Mouse (Mus musculus) neural tube, embryonic 11.5 days (tissue): ENCODE data around the gene 1600014C10Rik. TPM values are rescaled to one million over a fixed set of nuclear protein-coding genes. Genes with fewer than 3 reads are reported as not detected.

Source experiments
- ATAC-seq: fragments of 200-750 bp; cut with Nextera tagmentation; 2 replicates; pipeline ENCODE4 v1.8.0; 2017; ENCODE audit warnings: moderate number of reproducible peaks, mild to moderate bottlenecking, moderate TSS enrichment, moderate library complexity; ENCODE audit not compliant: insufficient read depth, low FRiP score, low TSS enrichment
- DNase-seq: peaks from one replicate; pipeline ENCODE4 v3.0.0-alpha.2; 2015; ENCODE audit warnings: low spot score
- H3K27ac ChIP-seq: fragments of 300-500 bp; sonication (generic); 2 replicates; pipeline ENCODE4 v1.5.1; 2014; ENCODE audit warnings: low read depth, mild to moderate bottlenecking, low read length
- H3K27me3 ChIP-seq: fragments of 300-500 bp; sonication (generic); 2 replicates; pipeline ENCODE4 v1.6.1; 2014; ENCODE audit warnings: mild to moderate bottlenecking, low read length, mixed read lengths; ENCODE audit not compliant: control insufficient read depth, insufficient read depth
- H3K36me3 ChIP-seq: fragments of 300-500 bp; sonication (generic); 2 replicates; pipeline ENCODE4 v1.6.1; 2014; ENCODE audit warnings: mild to moderate bottlenecking, low read length, moderate library complexity, mixed read lengths; ENCODE audit not compliant: control insufficient read depth, insufficient read depth
- H3K4me1 ChIP-seq: fragments of 300-500 bp; sonication (generic); 2 replicates; pipeline ENCODE4 v1.6.1; 2014; ENCODE audit warnings: low read length, mixed read lengths; ENCODE audit not compliant: control insufficient read depth, insufficient read depth
- H3K4me2 ChIP-seq: fragments of 300-500 bp; sonication (generic); 2 replicates; pipeline ENCODE4 v1.6.1; 2014; ENCODE audit warnings: low read depth, mild to moderate bottlenecking, moderate library complexity
- H3K4me3 ChIP-seq: fragments of 300-500 bp; sonication (generic); 2 replicates; pipeline ENCODE4 v1.5.1; 2014; ENCODE audit warnings: low read depth, low read length
- H3K9ac ChIP-seq: fragments of 300-500 bp; sonication (generic); 2 replicates; pipeline ENCODE4 v1.6.1; 2014; ENCODE audit warnings: mild to moderate bottlenecking, low read length
- H3K9me3 ChIP-seq: fragments of 300-500 bp; sonication (generic); 2 replicates; pipeline ENCODE4 v1.6.1; 2016; ENCODE audit warnings: low read length; ENCODE audit not compliant: control insufficient read depth
- WGBS: fragments of 180-500 bp; shearing (Covaris S2); extraction: QIAGEN DNeasy Blood & Tissue Kit; methylation state at CpG from one replicate; pipeline ENCODE4 v1.1.7; 2014; 5-methylcytosine and 5-hydroxymethylcytosine counted together
- polyA plus RNA-seq: library from polyadenylated mRNA; unstranded; fragments of >200 nt; fragmentation: Nextera tagmentation; extraction: Ambion mirVana; gene quantifications from 2 replicates; pipeline ENCODE4 v1.2.1, GENCODE M21; 2014

Gene 1600014C10Rik
- polyA plus RNA-seq, 1 experiment from 2014 or later, result 18.3 TPM

DNA sequence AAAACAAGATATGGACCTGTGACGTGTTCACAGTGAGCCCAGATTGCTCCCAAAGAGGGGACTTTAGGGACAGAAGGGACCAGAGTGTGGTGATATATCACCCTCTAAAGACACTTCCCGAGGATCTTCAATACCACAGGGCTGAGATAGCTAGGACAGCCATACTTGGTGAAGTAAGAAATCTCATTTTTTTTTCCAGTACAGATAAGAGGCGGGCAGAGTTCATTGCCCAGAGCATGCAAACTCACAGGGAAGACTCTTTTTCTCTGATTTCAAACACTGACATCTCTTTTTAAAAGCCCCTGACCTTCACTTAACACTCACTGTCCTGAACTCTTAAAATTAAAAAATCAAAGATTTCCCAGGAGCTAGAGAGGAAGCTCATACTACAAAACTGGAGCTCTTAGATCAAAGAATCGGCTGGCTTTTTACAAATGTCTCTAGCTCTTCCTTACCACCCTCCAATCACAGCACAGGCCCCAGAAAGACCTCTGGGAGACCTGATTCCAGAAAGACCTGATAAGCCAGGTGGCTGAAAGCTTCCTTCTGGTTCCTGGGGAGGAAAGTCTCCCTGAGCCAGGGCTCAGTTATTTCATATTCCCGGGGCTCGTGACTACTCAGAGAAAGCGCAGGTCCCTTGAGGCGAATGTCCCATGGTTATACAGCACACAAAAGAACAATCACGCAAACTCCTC lies 24.1 kb upstream of the 1600014C10Rik start:
- no peak for ATAC-seq
- Histone ChIP-seq H3K9me3 (no peaks in the 10 kb centered on the region), H3K4me1 (no peaks in the 10 kb centered on the region), H3K9ac (no peak overlapping the region), H3K27me3 (no peaks in the 10 kb centered on the region), H3K4me2 (no peak overlapping the region), H3K36me3 (no peaks in the 10 kb centered on the region), H3K4me3 (no peak overlapping the region), H3K27ac (no peak overlapping the region)
- DNase-seq, result no peak
- 84% methylated on average over 9 of the region's 9 CpGs for WGBS

DNA sequence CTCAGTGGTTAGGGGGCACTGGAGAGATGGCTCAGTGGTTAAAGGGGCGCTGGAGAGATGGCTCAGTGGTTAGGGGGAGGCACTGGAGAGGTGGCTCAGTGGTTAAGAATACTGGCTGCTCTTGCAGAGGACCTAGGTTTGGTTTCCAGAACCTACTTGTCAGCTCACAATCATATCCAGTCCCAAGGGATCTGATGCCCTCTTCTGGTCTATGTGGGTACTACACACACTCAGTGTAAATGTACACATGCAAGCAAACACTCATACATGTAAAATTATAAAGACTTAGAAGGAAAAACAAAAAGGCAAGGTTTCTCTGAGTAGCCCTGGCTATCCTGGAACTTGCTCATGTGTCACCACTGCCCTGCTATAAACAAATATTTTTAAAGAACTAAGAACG lies 21.6 kb upstream of the 1600014C10Rik start:
- H3K27me3 ChIP-seq, result no peaks in the 10 kb centered on the region
- no peak overlapping the region for H3K9ac ChIP-seq
- ATAC-seq (no peak), DNase-seq (no peak)
- H3K4me2 ChIP-seq, result no peak overlapping the region
- no peaks in the 10 kb centered on the region for H3K36me3 ChIP-seq
- 90% methylated on average over 2 of the region's 2 CpGs for WGBS
- no peak overlapping the region for H3K27ac ChIP-seq
- no peaks in the 10 kb centered on the region for H3K4me1 ChIP-seq
- H3K4me3 ChIP-seq, result no peak overlapping the region
- no peaks in the 10 kb centered on the region for H3K9me3 ChIP-seq

DNA sequence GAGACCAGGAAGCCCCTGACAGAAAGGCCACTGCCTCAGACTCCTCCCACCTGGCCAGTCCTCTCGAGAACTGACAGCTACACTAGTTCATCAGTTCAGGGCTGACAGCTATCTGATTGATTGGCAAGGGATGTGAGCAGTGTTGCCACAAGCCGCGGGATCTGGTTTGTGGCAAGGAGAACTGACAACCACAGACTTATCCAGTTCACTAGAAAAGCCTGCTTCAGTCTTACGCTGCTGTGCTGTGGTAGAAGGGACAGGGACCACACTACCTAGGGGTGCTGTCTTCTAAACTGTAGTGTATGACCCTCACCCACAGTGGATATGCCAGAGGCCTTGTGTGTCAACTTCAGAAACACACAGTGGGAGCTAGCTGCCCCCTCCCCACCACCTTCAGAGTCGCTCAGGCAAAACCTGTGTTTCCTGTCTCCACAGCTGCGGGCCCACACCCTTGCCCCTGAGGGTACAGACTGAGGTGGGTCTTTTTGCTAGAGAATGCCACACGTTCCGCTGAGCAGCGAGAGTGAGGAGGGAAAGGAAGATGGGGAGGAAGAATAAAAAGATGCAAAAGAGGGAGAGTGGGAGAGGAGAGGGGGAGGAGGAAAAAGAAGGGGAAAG lies 19.5 kb upstream of the 1600014C10Rik start:
- no peaks in the 10 kb centered on the region for H3K36me3 ChIP-seq
- ATAC-seq, result no peak
- no peak overlapping the region for H3K9ac ChIP-seq
- no peak overlapping the region for H3K4me3 ChIP-seq
- no peaks in the 10 kb centered on the region for H3K27me3 ChIP-seq
- H3K9me3 ChIP-seq, result no peaks in the 10 kb centered on the region
- WGBS, result 59% methylated on average over 9 of the region's 9 CpGs
- no peak overlapping the region for H3K27ac ChIP-seq
- no peaks in the 10 kb centered on the region for H3K4me1 ChIP-seq
- DNase-seq, result no peak
- H3K4me2 ChIP-seq, result no peak overlapping the region

DNA sequence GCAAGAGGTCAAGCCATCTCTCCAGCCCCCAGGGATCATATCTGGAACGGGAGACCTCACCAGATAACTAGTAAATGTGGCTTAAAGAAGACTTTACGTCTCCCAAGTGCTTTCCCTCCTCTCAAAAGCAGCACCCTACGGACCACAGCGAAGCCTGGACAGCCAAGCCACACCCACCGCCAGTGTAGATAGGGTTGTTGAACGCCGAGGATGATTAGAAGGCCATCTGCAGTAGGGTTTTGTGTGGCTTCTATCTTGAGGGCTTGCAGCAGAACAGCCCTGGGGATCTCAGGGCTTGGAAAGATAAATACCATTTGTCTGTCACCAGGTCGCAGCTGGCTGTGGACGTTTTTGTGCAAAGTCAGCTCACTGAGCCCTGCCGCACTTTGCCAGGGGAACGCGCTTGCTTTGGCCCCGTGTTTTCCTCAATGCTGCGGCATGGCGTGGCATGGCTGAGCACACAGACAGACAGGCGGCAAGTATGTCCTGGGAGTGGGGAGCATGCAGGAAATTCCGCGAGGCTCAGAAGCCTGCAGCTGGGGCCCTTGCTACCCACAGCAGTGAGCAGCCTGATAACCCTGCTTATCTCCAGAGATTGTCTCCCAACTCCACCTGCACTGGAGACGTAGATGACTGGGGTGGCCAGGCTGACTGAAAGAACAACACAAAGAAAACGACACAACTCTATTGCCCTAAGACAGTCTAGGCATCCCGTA lies 15.9 kb upstream of the 1600014C10Rik start:
- WGBS, result 52% methylated on average over 21 of the region's 21 CpGs
- Histone ChIP-seq H3K27me3 (no peaks in the 10 kb centered on the region), H3K36me3 (no peaks in the 10 kb centered on the region), H3K4me2 (no peak overlapping the region), H3K4me3 (no peak overlapping the region), H3K27ac (no peak overlapping the region), H3K9me3 (no peaks in the 10 kb centered on the region), H3K9ac (no peak overlapping the region), H3K4me1 (no peaks in the 10 kb centered on the region)
- DNase-seq (peak; percentile 27), ATAC-seq (no peak)

DNA sequence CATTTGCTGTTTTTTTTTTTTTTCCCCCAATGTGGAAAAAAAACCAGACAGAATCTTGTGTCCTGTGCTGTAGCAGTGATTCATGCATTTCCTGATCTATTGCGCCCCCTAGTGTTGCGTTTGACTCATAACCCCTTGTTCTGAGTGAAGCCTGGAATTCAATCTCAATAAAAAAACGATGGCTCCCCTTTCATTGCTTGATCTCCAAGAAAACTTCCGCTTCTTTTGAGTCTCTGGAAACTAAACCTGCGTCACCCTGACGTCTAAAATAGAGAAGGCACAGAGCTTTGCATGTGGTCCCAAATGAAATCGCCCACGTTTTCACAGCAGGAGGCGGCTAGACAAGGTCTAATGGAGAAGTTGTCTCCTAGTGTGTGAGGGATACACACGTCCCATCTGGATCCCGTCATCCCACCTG lies 15.3 kb upstream of the 1600014C10Rik start:
- H3K4me2 ChIP-seq, result no peak overlapping the region
- WGBS, result 20% methylated on average over 11 of the region's 11 CpGs
- no peaks in the 10 kb centered on the region for H3K9me3 ChIP-seq
- DNase-seq, result peak; percentile 49
- ATAC-seq, result no peak
- H3K27me3 ChIP-seq, result no peaks in the 10 kb centered on the region
- H3K4me1 ChIP-seq, result no peaks in the 10 kb centered on the region
- H3K27ac ChIP-seq, result no peak overlapping the region
- no peak overlapping the region for H3K4me3 ChIP-seq
- no peaks in the 10 kb centered on the region for H3K36me3 ChIP-seq
- H3K9ac ChIP-seq, result no peak overlapping the region

DNA sequence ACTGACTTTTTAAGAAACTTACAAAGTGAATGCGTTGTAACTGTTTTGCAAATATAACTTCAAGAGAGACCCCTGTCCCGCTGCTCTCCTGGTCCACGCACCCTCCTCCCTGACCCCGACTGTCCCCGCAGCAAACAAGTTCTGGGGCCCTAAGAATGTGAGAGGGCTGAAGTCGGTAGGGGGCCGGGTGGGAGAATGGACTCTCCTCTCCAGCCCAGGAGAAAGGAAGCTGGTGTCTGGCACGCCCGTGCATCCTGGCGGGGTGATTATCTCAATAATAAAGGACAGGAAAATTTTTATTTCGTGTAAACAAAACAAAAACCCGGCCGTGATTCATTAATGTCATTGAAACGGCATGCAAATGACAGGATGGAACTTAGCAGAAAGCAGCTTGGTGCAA lies 9.1 kb upstream of the 1600014C10Rik start:
- 11% methylated on average over 14 of the region's 14 CpGs for whole genome bisulfite sequencing
- no peaks in the 10 kb centered on the region for H3K36me3 ChIP-seq
- no peaks in the 10 kb centered on the region for H3K27me3 ChIP-seq
- H3K4me1 ChIP-seq, result peaks cover 7% of the 10 kb centered on the region; the same call in 1 of the 2 replicates
- H3K4me2 ChIP-seq, result peak overlapping the region; percentile 39
- DNase-seq (no peak), ATAC-seq (peak; percentile 71; the same call in 1 of the 2 replicates)
- H3K27ac ChIP-seq, result no peak overlapping the region
- H3K4me3 ChIP-seq, result peak overlapping the region; percentile 23; the same call in 1 of the 2 replicates
- H3K9me3 ChIP-seq, result no peaks in the 10 kb centered on the region
- peak overlapping the region; percentile 68 for H3K9ac ChIP-seq

DNA sequence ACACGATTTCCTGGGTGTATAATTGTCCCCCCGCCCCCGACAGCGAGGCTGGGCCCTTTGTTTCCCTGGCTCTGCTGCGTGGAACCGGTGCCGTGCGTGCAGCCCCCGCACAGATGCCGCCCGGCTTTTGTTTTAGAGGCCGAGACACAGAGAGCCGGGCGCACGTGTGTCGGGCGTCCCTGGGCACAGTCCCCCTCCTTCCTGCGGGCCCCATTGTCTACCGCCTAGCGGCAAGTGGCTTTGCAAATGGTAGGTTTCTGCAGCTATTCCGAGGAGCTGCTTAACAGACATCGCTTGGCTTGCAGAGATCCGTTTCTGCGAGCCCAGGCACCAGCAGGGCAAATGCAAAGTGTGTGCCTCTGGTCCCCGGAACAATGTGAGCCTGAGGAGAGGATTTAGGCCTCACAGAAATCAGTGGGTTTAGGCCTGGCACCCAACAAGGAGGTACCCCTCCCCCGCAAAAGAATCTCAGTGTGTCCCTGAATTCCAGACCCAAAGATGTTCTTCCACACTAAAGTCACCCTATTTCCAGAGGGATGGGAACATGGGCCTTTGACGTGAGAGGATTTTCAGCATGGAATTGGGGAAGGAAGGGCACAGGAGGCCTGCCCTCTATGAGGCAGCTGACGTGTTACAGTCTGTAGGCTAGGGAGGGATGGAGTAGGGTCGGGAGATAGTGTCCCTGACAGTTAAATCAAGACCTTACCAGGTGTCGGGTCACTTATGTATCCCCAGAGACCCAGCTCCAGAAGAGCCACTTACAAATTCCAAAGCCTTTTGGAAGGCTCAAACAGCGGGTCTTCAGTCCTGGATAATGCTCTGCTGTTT lies 8.5 kb upstream of the 1600014C10Rik start:
- peak overlapping the region; percentile 39 for H3K4me2 ChIP-seq
- H3K9ac ChIP-seq, result peak overlapping the region; percentile 68
- H3K36me3 ChIP-seq, result no peaks in the 10 kb centered on the region
- peak; percentile 86 for ATAC-seq
- H3K4me3 ChIP-seq, result peak overlapping the region; percentile 23
- DNase-seq, result peak; percentile 70
- H3K27ac ChIP-seq, result no peak overlapping the region; the same call in 1 of the 2 replicates
- no peaks in the 10 kb centered on the region for H3K27me3 ChIP-seq
- no peaks in the 10 kb centered on the region for H3K9me3 ChIP-seq
- WGBS, result 10% methylated on average over 31 of the region's 31 CpGs
- peaks cover 7% of the 10 kb centered on the region; the same call in 1 of the 2 replicates for H3K4me1 ChIP-seq

DNA sequence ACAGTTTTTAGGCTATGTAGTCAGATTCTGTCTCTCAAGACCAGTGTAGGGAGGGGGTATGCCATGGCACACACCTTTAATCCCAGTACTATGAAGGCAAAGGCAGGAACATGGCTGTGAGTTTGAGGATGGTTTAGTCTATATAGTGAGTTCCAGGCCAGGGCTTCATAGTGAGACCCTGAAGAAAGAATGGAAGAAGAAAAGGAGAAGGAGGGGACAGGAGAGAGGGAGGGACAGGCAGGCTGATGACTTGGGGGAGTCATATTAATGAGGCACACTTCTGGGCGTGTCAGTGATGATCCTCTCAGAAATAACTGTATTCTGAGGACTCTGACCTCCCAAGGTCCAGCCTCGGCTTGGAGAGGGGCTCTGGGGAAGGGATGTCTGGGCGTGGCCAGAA lies 7.0 kb upstream of the 1600014C10Rik start:
- H3K36me3 ChIP-seq, result no peaks in the 10 kb centered on the region
- DNase-seq (no peak), ATAC-seq (no peak)
- H3K9me3 ChIP-seq, result no peaks in the 10 kb centered on the region
- 72% methylated on average over 3 of the region's 3 CpGs for WGBS
- H3K27ac ChIP-seq, result no peak overlapping the region
- no peaks in the 10 kb centered on the region for H3K27me3 ChIP-seq
- peaks cover 7% of the 10 kb centered on the region; the same call in 1 of the 2 replicates for H3K4me1 ChIP-seq
- H3K4me2 ChIP-seq, result no peak overlapping the region
- no peak overlapping the region for H3K4me3 ChIP-seq
- no peak overlapping the region for H3K9ac ChIP-seq
